Mouse (Mus musculus) left cerebral cortex, adult 2 months (tissue): ENCODE measurements at regions not wholly inside any gene's neighbourhood (a gene's known extent, or its start where the extent isn't known, plus 50 kb on each side); places are given as distances from the start of the nearest gene placed in this dataset.
A peak's percentile ranks its signal among the peaks of the same experiment; 100 is the strongest.
"Not testable (repeated sequence)": the region's sequence is repeated elsewhere in the genome, so short reads cannot be mapped to it uniquely, and the experiment has no call there.

Experiments used
- DNase-seq, 2 experiments: peaks; one replicate each; pipeline ENCODE4 v3.0.0; 2021 to 2022; ENCODE audit warnings: low spot score in 2 of 2, mixed read lengths in 1 of 2; ENCODE audit errors: extremely low spot score in 1 of 2
- H3K27ac ChIP-seq: fragments of 200-600 bp; 2 replicates; pipeline ENCODE4 v1.8.1; 2022
- H3K4me3 ChIP-seq: fragments of 200-600 bp; 2 replicates; pipeline ENCODE4 v1.8.1; 2022
- CTCF ChIP-seq: fragments of 200-600 bp; IDR thresholded peaks from 2 replicates; pipeline ENCODE4 v1.8.1; 2022; ENCODE audit warnings: antibody characterized with exemption, mild to moderate bottlenecking, moderate library complexity
- intact Hi-C: fragments of 180-260 bp; cut with DNase I; formaldehyde crosslinking; loops from one replicate; pipeline ENCODE4 v1.15.1; 2025

- intact Hi-C loops, result loop anchor here (1.0 to 2.0 kb wide), 2 partner anchors 64 to 182 kb away; no protein-coding TSS in a partner anchor
- no peak for TF ChIP-seq CTCF
- no peak for DNase-seq
- no peak overlapping the region for H3K4me3 ChIP-seq
- H3K27ac ChIP-seq, result 0 out of 2 replicates have a peak overlapping the region, but pooled peaks have one; percentile 15
These were observed 87.2 kb upstream of the Pfn2 start for GRCm38 (mm10) chr3:57935042-57935610.

GRCm38 (mm10) chr3:57940504-57941381 is 92.9 kb upstream of the Pfn2 start:
- DNase-seq, result no peak

GRCm38 (mm10) chr3:57944698-57945097 is 96.8 kb upstream of the Pfn2 start:
- peak; percentile 15 to 30 for DNase-seq
- no peak overlapping the region for H3K27ac ChIP-seq
- H3K4me3 ChIP-seq, result no peak overlapping the region
- intact Hi-C loops, result loop anchor here (2.0 kb wide), 1 partner anchor 146 kb away; no protein-coding TSS in a partner anchor
- no peak for TF ChIP-seq CTCF

More at GRCm38 (mm10) chr3:57940504-57941381, 92.9 kb upstream of the Pfn2 start:
- intact Hi-C loops, result no loop called here
- TF ChIP-seq CTCF, result no peak
- H3K27ac ChIP-seq, result no peak overlapping the region
- no peak overlapping the region for H3K4me3 ChIP-seq

- TF ChIP-seq CTCF, result no peak
These were observed 97.9 kb upstream of the Pfn2 start for GRCm38 (mm10) chr3:57945765-57946164.

GRCm38 (mm10) chr3:57947331-57947730 is 99.5 kb upstream of the Pfn2 start:
- intact Hi-C loops, result no loop called here
- TF ChIP-seq CTCF, result no peak
- peak in 1 of 2 experiments; percentile 97 for DNase-seq
- H3K4me3 ChIP-seq, result no peak overlapping the region
- H3K27ac ChIP-seq, result no peak overlapping the region

More at GRCm38 (mm10) chr3:57945765-57946164, 97.9 kb upstream of the Pfn2 start:
- intact Hi-C loops, result loop anchor here (2.0 kb wide), 1 partner anchor 145 kb away; no protein-coding TSS in a partner anchor
- Histone ChIP-seq H3K27ac (no peak overlapping the region), H3K4me3 (no peak overlapping the region)
- DNase-seq, result no peak

GRCm38 (mm10) chr3:57948720-57949119 is 100.8 kb upstream of the Pfn2 start:
- TF ChIP-seq CTCF, result no peak
- no peak overlapping the region for H3K27ac ChIP-seq
- no peak for DNase-seq
- H3K4me3 ChIP-seq, result no peak overlapping the region
- intact Hi-C loops, result no loop called here

GRCm38 (mm10) chr3:57950431-57951331 is 102.8 kb upstream of the Pfn2 start:
- no peak overlapping the region for H3K4me3 ChIP-seq
- 0 out of 2 replicates have a peak overlapping the region, but pooled peaks have one; percentile 8 for H3K27ac ChIP-seq
- DNase-seq, result no peak
- TF ChIP-seq CTCF, result no peak
- intact Hi-C loops, result no loop called here

GRCm38 (mm10) chr3:57951438-57951837 is 103.6 kb upstream of the Pfn2 start:
- H3K27ac ChIP-seq, result no peak overlapping the region
- TF ChIP-seq CTCF, result no peak
- H3K4me3 ChIP-seq, result no peak overlapping the region
- intact Hi-C loops, result no loop called here
- DNase-seq, result no peak

- H3K4me3 ChIP-seq, result no peak overlapping the region
- H3K27ac ChIP-seq, result no peak overlapping the region
- no peak for DNase-seq
- no peak for TF ChIP-seq CTCF
- intact Hi-C loops, result no loop called here
These were observed 109.5 kb upstream of the Pfn2 start for GRCm38 (mm10) chr3:57957352-57957751.

GRCm38 (mm10) chr3:57963965-57964364 is 116.1 kb upstream of the Pfn2 start:
- intact Hi-C loops, result no loop called here
- TF ChIP-seq CTCF, result no peak
- Histone ChIP-seq H3K4me3 (no peak overlapping the region), H3K27ac (no peak overlapping the region)
- DNase-seq, result no peak

- intact Hi-C loops, DNase-seq, H3K4me3 ChIP-seq: not testable (repeated sequence)
These were observed 122.7 kb upstream of the Pfn2 start for GRCm38 (mm10) chr3:57970614-57971013.

More at GRCm38 (mm10) chr3:57970614-57971013, 122.7 kb upstream of the Pfn2 start:
- H3K27ac ChIP-seq, result not testable (repeated sequence)
